Mouse (Mus musculus) olfactory bulb, adult 2 months (tissue): ENCODE results near the gene Wdr43.

Experiments used
- CTCF ChIP-seq: fragments of 200-500 bp; IDR thresholded peaks from 2 replicates; pipeline ENCODE4 v1.5.1; 2012; ENCODE audit warnings: low read depth, mild to moderate bottlenecking, low read length, moderate library complexity; ENCODE audit not compliant: insufficient read depth
- POLR2A ChIP-seq: fragments of 200-500 bp; IDR thresholded peaks from 2 replicates; pipeline ENCODE4 v1.6.1; 2012; ENCODE audit warnings: mild to moderate bottlenecking, low read depth, low read length, moderate library complexity; ENCODE audit not compliant: insufficient read depth

- TF ChIP-seq CTCF (no peak), POLR2A (no peak)
These were observed 80.1 kb downstream of the Wdr43 start for GRCm38 (mm10) chr17:71695716-71696315.
